Mouse (Mus musculus) lung, embryonic 15.5 days (tissue): ENCODE measurements around the gene Anks1b. TPM values are rescaled to one million over a fixed set of nuclear protein-coding genes. Genes with fewer than 3 reads are reported as not detected.

ENCODE experiments used
- ATAC-seq: fragments of 200-750 bp; cut with Nextera tagmentation; 2 replicates; pipeline ENCODE4 v1.8.0; 2017; ENCODE audit warnings: moderate number of reproducible peaks, borderline replicate concordance; ENCODE audit not compliant: low FRiP score, low TSS enrichment; ENCODE audit errors: extremely low read depth
- H3K27ac ChIP-seq: fragments of 300-500 bp; sonication (generic); 2 replicates; pipeline ENCODE4 v1.5.1; 2015; ENCODE audit warnings: moderate library complexity, mild to moderate bottlenecking, inconsistent platforms
- H3K27me3 ChIP-seq: fragments of 300-500 bp; sonication (generic); 2 replicates; pipeline ENCODE4 v1.6.1; 2015; ENCODE audit warnings: inconsistent platforms
- H3K36me3 ChIP-seq: fragments of 300-500 bp; sonication (generic); 2 replicates; pipeline ENCODE4 v1.6.1; 2015; ENCODE audit warnings: inconsistent platforms
- H3K4me1 ChIP-seq: fragments of 300-500 bp; sonication (generic); 2 replicates; pipeline ENCODE4 v1.6.1; 2015; ENCODE audit warnings: inconsistent platforms
- H3K4me2 ChIP-seq: fragments of 300-500 bp; sonication (generic); 2 replicates; pipeline ENCODE4 v1.6.1; 2015; ENCODE audit warnings: inconsistent platforms, mild to moderate bottlenecking, moderate library complexity
- H3K4me3 ChIP-seq: fragments of 300-500 bp; sonication (generic); 2 replicates; pipeline ENCODE4 v1.5.1; 2015; ENCODE audit warnings: mild to moderate bottlenecking, inconsistent platforms
- H3K9ac ChIP-seq: fragments of 300-500 bp; sonication (generic); 2 replicates; pipeline ENCODE4 v1.6.1; 2015; ENCODE audit warnings: inconsistent platforms
- H3K9me3 ChIP-seq: fragments of 300-500 bp; sonication (generic); 2 replicates; pipeline ENCODE4 v1.6.1; 2016; ENCODE audit warnings: inconsistent platforms
- WGBS: fragments of 180-500 bp; shearing (Covaris S2); methylation state at CpG from one replicate; pipeline ENCODE4 v1.1.7; 2015; 5-methylcytosine and 5-hydroxymethylcytosine counted together
- polyA plus RNA-seq: library from polyadenylated mRNA; unstranded; fragments of >200 nt; fragmentation: Nextera tagmentation; extraction: Ambion mirVana; gene quantifications from 2 replicates; pipeline ENCODE4 v1.2.1, GENCODE M21; 2015

Gene Anks1b
- polyA plus RNA-seq, 1 experiment from 2014 or later, result 0.47 TPM

DNA sequence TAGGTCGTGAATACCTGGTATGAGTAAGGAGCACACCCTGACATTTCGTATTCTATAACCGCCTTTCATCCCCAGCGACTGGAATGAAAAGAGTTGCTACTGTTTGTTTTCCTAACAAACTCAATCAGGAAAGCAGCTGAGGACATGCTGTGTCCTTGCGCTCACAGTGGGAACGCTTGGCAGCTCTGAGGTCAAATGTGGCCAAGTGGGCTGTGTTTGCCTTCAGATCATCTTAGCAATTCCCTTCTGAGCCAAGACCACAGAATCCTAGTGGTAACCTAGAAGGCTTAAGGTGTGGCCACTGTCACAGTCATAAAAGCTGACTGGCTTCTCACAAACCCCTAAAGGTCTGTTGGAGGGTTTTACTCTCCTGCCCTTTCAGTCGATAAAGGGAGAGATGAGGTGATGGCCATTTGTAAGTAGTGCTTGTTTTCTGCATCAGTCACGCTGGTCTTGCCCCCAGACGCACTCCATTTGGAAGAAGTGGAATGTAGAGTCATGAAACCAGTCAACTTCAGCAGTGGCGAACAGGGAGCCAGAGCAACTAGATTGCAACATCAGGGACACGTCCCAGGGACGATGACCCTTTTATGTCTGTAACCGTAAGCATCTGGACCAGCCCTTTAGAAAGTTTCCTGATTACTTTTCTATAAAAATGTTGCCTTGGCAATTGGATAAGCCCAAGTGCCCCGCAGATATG lies 1068.8 kb downstream of the Anks1b start:
- Histone ChIP-seq H3K9ac (no peak overlapping the region), H3K27ac (no peak overlapping the region), H3K9me3 (no peaks in the 10 kb centered on the region), H3K36me3 (no peaks in the 10 kb centered on the region), H3K4me2 (no peak overlapping the region), H3K4me3 (no peak overlapping the region), H3K4me1 (no peaks in the 10 kb centered on the region), H3K27me3 (no peaks in the 10 kb centered on the region)
- WGBS, result 71% methylated on average over 14 of the region's 14 CpGs
- no peak for ATAC-seq

- Histone ChIP-seq H3K9ac (no peak overlapping the region), H3K27ac (no peak overlapping the region), H3K36me3 (no peaks in the 10 kb centered on the region), H3K27me3 (no peaks in the 10 kb centered on the region), H3K9me3 (no peaks in the 10 kb centered on the region), H3K4me2 (no peak overlapping the region), H3K4me1 (no peaks in the 10 kb centered on the region), H3K4me3 (no peak overlapping the region)
- 86% methylated on average over 6 of the region's 6 CpGs for WGBS
- no peak for ATAC-seq
Observed at GRCm38 (mm10) chr10:90947043-90947442, 1073.7 kb downstream of the Anks1b start.

DNA sequence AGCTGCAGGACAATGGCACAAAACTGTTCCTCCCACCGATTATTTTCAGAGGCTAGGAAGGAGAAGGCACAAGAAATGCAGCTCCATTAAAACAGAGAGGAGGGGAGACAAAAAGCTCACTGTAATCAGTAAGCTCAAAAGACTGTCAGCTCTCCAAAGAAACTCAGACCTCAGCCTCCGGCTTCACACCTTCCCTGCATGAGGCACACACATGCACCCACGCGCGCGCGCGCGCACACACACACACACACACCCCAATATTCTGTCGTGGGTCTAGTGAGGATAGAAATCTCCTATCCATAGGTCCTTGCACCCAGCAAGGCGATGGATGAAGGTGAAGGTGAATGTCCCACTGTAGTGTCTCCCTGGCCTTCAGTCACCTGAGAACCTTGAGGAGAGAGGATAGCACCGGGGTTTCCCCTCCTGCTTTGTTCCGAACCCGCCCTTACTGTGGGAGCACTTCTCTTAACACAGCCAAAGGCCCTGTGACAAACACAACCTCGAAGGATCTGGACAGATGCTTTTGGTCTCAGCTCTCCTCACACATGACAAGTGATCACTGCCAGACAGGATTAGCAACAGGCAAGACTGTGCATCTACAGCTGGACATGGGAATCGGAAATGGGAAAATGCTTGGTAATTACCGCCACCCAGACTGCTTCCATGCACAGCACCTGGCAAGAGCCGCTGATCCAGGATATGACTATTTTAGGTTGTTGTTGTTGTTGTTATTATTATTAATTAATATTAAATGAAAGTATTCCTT lies 1074.5 kb downstream of the Anks1b start:
- no peak for ATAC-seq
- no peak overlapping the region for H3K4me2 ChIP-seq
- no peaks in the 10 kb centered on the region for H3K27me3 ChIP-seq
- H3K36me3 ChIP-seq, result no peaks in the 10 kb centered on the region
- WGBS, result 90% methylated on average over 18 of the region's 18 CpGs
- no peak overlapping the region for H3K4me3 ChIP-seq
- no peak overlapping the region for H3K9ac ChIP-seq
- no peaks in the 10 kb centered on the region for H3K4me1 ChIP-seq
- no peaks in the 10 kb centered on the region for H3K9me3 ChIP-seq
- no peak overlapping the region for H3K27ac ChIP-seq

- no peaks in the 10 kb centered on the region for H3K27me3 ChIP-seq
- H3K4me2 ChIP-seq, result no peak overlapping the region
- no peaks in the 10 kb centered on the region for H3K9me3 ChIP-seq
- H3K4me1 ChIP-seq, result no peaks in the 10 kb centered on the region
- no peak overlapping the region for H3K27ac ChIP-seq
- H3K36me3 ChIP-seq, result no peaks in the 10 kb centered on the region
- no peak overlapping the region for H3K4me3 ChIP-seq
- WGBS, result 80% methylated on average over 15 of the region's 15 CpGs
- ATAC-seq, result no peak
- H3K9ac ChIP-seq, result no peak overlapping the region
Observed at GRCm38 (mm10) chr10:90953103-90953709, 1079.9 kb downstream of the Anks1b start.

DNA sequence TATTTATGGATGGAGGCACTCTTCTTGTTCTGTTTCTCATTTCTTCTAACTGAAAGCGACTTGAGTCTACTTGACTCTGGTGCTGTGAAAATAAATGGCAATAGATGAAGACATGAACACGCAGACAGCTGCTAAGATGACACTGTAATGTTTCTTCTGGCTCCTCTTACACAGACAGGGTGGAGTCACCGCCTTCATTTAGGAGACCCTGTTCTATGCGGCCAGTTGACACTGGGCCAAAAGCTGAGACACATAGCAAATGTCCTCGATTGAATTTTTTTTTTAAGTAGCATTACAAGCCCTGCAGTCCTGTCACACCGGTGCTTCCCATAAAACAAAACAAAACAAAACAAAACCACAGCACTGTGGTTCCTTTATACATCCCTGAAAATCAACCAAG lies 1080.5 kb downstream of the Anks1b start:
- Histone ChIP-seq H3K4me3 (no peak overlapping the region), H3K9me3 (no peaks in the 10 kb centered on the region), H3K4me2 (no peak overlapping the region), H3K27me3 (no peaks in the 10 kb centered on the region), H3K27ac (no peak overlapping the region), H3K36me3 (no peaks in the 10 kb centered on the region), H3K4me1 (no peaks in the 10 kb centered on the region), H3K9ac (no peak overlapping the region)
- no peak for ATAC-seq
- 58% methylated on average over 6 of the region's 6 CpGs for WGBS

DNA sequence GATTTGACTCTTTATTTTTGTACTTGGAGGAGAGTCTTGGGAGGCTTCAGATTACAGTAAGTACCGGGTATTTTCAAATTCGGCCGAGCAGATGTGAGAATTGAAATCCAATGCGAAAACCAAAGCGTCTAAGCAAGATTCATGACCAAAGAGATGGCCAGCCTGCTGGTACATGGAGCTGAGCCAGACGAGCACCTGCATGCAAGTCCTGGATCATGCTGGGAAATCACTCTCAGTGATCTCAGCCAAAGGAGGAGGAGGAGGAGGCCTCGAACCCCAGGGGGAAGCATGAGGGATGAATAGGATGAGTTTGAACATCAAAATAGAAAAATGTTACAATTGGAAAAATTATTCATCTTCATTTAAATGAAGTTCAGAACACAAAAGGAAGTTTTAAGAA lies 1087.1 kb downstream of the Anks1b start:
- WGBS, result 74% methylated on average over 7 of the region's 7 CpGs
- H3K36me3 ChIP-seq, result no peaks in the 10 kb centered on the region

GRCm38 (mm10) chr10:90964511-90964910 lies 1091.2 kb downstream of the Anks1b start:
- 25% methylated on average over 9 of the region's 9 CpGs for WGBS
- Histone ChIP-seq H3K27me3 (peaks cover 36% of the 10 kb centered on the region), H3K4me3 (no peak overlapping the region), H3K36me3 (no peaks in the 10 kb centered on the region), H3K9me3 (no peaks in the 10 kb centered on the region), H3K4me2 (no peak overlapping the region), H3K9ac (no peak overlapping the region), H3K27ac (no peak overlapping the region), H3K4me1 (peaks cover 3% of the 10 kb centered on the region)
- ATAC-seq, result no peak; the same call in 1 of the 2 replicates

More for the DNA sequence above, 1087.1 kb downstream of the Anks1b start:
- Histone ChIP-seq H3K27me3 (peaks cover 5% of the 10 kb centered on the region; the same call in 1 of the 2 replicates), H3K4me1 (no peaks in the 10 kb centered on the region), H3K4me3 (no peak overlapping the region), H3K9me3 (no peaks in the 10 kb centered on the region), H3K9ac (no peak overlapping the region), H3K27ac (no peak overlapping the region), H3K4me2 (no peak overlapping the region)
- no peak for ATAC-seq

GRCm38 (mm10) chr10:90965671-90966315 lies 1092.5 kb downstream of the Anks1b start:
- Histone ChIP-seq H3K9ac (no peak overlapping the region), H3K4me1 (peaks cover 10% of the 10 kb centered on the region), H3K4me2 (no peak overlapping the region), H3K4me3 (no peak overlapping the region), H3K27me3 (peaks cover 43% of the 10 kb centered on the region), H3K36me3 (no peaks in the 10 kb centered on the region), H3K9me3 (no peaks in the 10 kb centered on the region), H3K27ac (no peak overlapping the region)
- no peak for ATAC-seq
- WGBS, result 50% methylated on average over 14 of the region's 14 CpGs

GRCm38 (mm10) chr10:90966821-90967220 lies 1093.5 kb downstream of the Anks1b start:
- no peak overlapping the region for H3K4me3 ChIP-seq
- WGBS, result 3% methylated on average over 9 of the region's 9 CpGs
- H3K27me3 ChIP-seq, result peaks cover 48% of the 10 kb centered on the region

DNA sequence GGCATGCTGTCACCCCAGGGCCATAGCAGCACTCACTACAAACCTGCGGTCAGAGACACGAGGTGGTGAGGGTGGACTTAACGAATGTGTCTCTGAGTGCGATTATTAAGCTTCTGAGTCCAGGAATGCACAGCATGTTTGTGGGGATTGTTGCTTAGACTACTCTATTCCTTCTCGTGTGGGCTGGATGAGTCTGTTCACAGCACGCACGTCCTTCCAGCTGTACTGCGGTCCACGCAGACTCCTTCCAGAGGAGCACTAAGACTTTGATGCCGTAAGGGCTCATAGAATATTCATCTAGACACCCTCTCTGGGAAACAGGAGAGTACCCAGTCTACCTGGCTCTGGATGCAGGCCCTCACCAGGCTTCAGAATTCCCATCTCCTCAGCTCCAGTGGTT lies 1094.9 kb downstream of the Anks1b start:
- H3K36me3 ChIP-seq, result no peaks in the 10 kb centered on the region
- H3K4me2 ChIP-seq, result no peak overlapping the region
- peaks cover 10% of the 10 kb centered on the region for H3K4me1 ChIP-seq
- no peak overlapping the region for H3K4me3 ChIP-seq
- H3K9ac ChIP-seq, result no peak overlapping the region
- H3K27me3 ChIP-seq, result peaks cover 51% of the 10 kb centered on the region
- ATAC-seq, result no peak
- 89% methylated on average over 10 of the region's 10 CpGs for WGBS
- H3K9me3 ChIP-seq, result no peaks in the 10 kb centered on the region
- no peak overlapping the region for H3K27ac ChIP-seq

More at GRCm38 (mm10) chr10:90966821-90967220, 1093.5 kb downstream of the Anks1b start:
- Histone ChIP-seq H3K4me1 (peaks cover 10% of the 10 kb centered on the region), H3K9ac (no peak overlapping the region), H3K9me3 (no peaks in the 10 kb centered on the region), H3K36me3 (no peaks in the 10 kb centered on the region), H3K27ac (no peak overlapping the region), H3K4me2 (no peak overlapping the region)
- no peak for ATAC-seq

GRCm38 (mm10) chr10:90969355-90970174 lies 1096.3 kb downstream of the Anks1b start:
- H3K27ac ChIP-seq, result no peak overlapping the region
- peak overlapping the region; percentile 44 for H3K4me3 ChIP-seq
- H3K9ac ChIP-seq, result peak overlapping the region; percentile 18
- peaks cover 10% of the 10 kb centered on the region for H3K4me1 ChIP-seq
- ATAC-seq, result peak; percentile 47; the same call in 1 of the 2 replicates
- H3K27me3 ChIP-seq, result peaks cover 51% of the 10 kb centered on the region
- 3% methylated on average over 71 of the region's 72 CpGs for WGBS
- peak overlapping the region; percentile 89 for H3K4me2 ChIP-seq
- no peaks in the 10 kb centered on the region for H3K36me3 ChIP-seq
- H3K9me3 ChIP-seq, result no peaks in the 10 kb centered on the region
